Mouse (Mus musculus): ENCODE results near the gene Fam53b.

DNA sequence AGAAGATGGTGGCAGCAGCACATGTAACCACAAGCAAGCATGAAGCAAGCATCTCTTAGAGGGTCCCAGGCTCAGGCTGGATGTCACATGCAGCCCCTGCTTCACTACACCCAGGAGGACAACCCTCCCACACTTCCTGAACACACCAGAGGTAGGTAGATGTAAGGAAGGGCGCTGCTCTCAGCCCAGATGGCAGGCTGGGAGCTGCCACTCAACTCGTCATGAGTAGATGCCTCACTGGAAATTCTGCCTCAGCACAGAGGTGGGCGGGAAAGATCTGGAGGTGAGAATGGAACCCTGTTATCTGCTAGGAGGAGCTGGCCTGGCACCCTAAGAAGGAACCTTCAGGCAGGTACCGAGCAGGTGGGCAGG lies 45.7 kb downstream of the Fam53b start:
- TF ChIP-seq CTCF (IDR thresholded peaks at IDR 0.05; ENCODE audit: low read depth), result no peak
- no peak for TF ChIP-seq EP300 (IDR thresholded peaks at IDR 0.05; ENCODE audit: low read depth)

All from liver, embryonic 14.5 days (tissue).